Comparison of ENCODE assay signal across 18 mouse cellular contexts in genomic region chr6:75782680-75783079, GRCm38 (mm10).
DNase-seq lines count a peak whose midpoint lies in the region; ATAC-seq and TF ChIP-seq lines count a peak whose summit lies in the region.
"Had no signal": no experiment of that assay in that cellular context is flagged by ENCODE, and none has a peak within 500 bp of the region (broad histone marks: within the 10 kb centered on the region; RNA-seq: fewer than 3 reads in every experiment).

No protein-coding gene starts in this region.

- H3K27me3 ChIP-seq in heart, embryonic 10.5 days (ENCODE audit: insufficient read depth, poor library complexity, severe bottlenecking): no peaks in the 10 kb centered on the region
- no peaks in the 10 kb centered on the region for H3K27me3 ChIP-seq in hindbrain, embryonic 10.5 days (ENCODE audit: insufficient read depth, poor library complexity, severe bottlenecking)
- H3K27me3 ChIP-seq in hindbrain, postnatal 0 days (ENCODE audit: insufficient read depth, low read length): no peaks in the 10 kb centered on the region
- no peaks in the 10 kb centered on the region for H3K27me3 ChIP-seq in midbrain, embryonic 12.5 days
- no peaks in the 10 kb centered on the region for H3K27me3 ChIP-seq in midbrain, postnatal 0 days (ENCODE audit: insufficient read depth, low read length)
- H3K27me3 ChIP-seq in limb, embryonic 13.5 days: no peaks in the 10 kb centered on the region

- TF ChIP-seq CTCF in hindbrain, postnatal 0 days (IDR thresholded peaks at IDR 0.05; ENCODE audit: low read depth): no peak
- no peak for TF ChIP-seq CTCF in midbrain, postnatal 0 days (IDR thresholded peaks at IDR 0.05)

- DNase-seq in heart, embryonic 10.5 days (ENCODE audit: low spot score): no peak
- no peak for DNase-seq in heart, adult 8-10 months (ENCODE audit: low spot score)
- DNase-seq in hindbrain, embryonic 10.5 days (ENCODE audit: low spot score): no peak
- DNase-seq in hindbrain, postnatal 0 days (ENCODE audit: low spot score): no peak
- no peak for DNase-seq in midbrain, postnatal 0 days (ENCODE audit: low spot score)
- DNase-seq in embryo, embryonic 10.5 days (ENCODE audit: low spot score): no peak
- DNase-seq: adrenal gland, postnatal 25 days; B cell, adult 2 months; cerebellum, adult 18-20 months; gastrocnemius, postnatal 25 days; kidney, adult 2 months; lung, adult 2 months; lung, postnatal 36 days; right cerebral cortex, postnatal 25 days; thymus, postnatal 14 days had no signal

- no peak overlapping the region for H3K4me2 ChIP-seq in hindbrain, postnatal 0 days (ENCODE audit: low read depth, low read length)
- H3K4me2 ChIP-seq in midbrain, embryonic 12.5 days (replicated peaks): no peak overlapping the region
- no peak overlapping the region for H3K4me2 ChIP-seq in midbrain, postnatal 0 days (ENCODE audit: low read depth, low read length, poor library complexity, severe bottlenecking)
- H3K4me2 ChIP-seq in limb, embryonic 13.5 days (replicated peaks): peak overlapping the region; percentile 39
- H3K4me2 ChIP-seq: liver, embryonic 11.5 days had no signal

- no peak overlapping the region for H3K9ac ChIP-seq in hindbrain, postnatal 0 days (replicated peaks; ENCODE audit: low read length)
- H3K9ac ChIP-seq in midbrain, embryonic 12.5 days (replicated peaks): no peak overlapping the region
- H3K9ac ChIP-seq in midbrain, postnatal 0 days (replicated peaks; ENCODE audit: low read length, poor library complexity, severe bottlenecking): no peak overlapping the region
- no peak overlapping the region for H3K9ac ChIP-seq in limb, embryonic 13.5 days

- H3K4me1 ChIP-seq in heart, embryonic 10.5 days: no peaks in the 10 kb centered on the region
- no peaks in the 10 kb centered on the region for H3K4me1 ChIP-seq in hindbrain, embryonic 10.5 days (replicated peaks)
- H3K4me1 ChIP-seq in hindbrain, postnatal 0 days (ENCODE audit: insufficient read depth, low read length): no peaks in the 10 kb centered on the region
- H3K4me1 ChIP-seq in midbrain, embryonic 12.5 days: no peaks in the 10 kb centered on the region
- H3K4me1 ChIP-seq in midbrain, postnatal 0 days (ENCODE audit: insufficient read depth, low read length): no peaks in the 10 kb centered on the region
- no peaks in the 10 kb centered on the region for H3K4me1 ChIP-seq in limb, embryonic 13.5 days

- H3K27ac ChIP-seq in heart, embryonic 10.5 days: no peak overlapping the region
- H3K27ac ChIP-seq in hindbrain, embryonic 10.5 days: no peak overlapping the region
- H3K27ac ChIP-seq in hindbrain, postnatal 0 days: no peak overlapping the region
- no peak overlapping the region for H3K27ac ChIP-seq in midbrain, embryonic 12.5 days (replicated peaks)
- H3K27ac ChIP-seq in midbrain, postnatal 0 days (ENCODE audit: low read depth, low read length): no peak overlapping the region
- H3K27ac ChIP-seq in limb, embryonic 13.5 days: no peak overlapping the region

- H3K9me3 ChIP-seq in heart, embryonic 10.5 days: no peaks in the 10 kb centered on the region
- no peaks in the 10 kb centered on the region for H3K9me3 ChIP-seq in hindbrain, embryonic 10.5 days
- H3K9me3 ChIP-seq in hindbrain, postnatal 0 days (ENCODE audit: low read length): no peaks in the 10 kb centered on the region
- H3K9me3 ChIP-seq in midbrain, embryonic 12.5 days: no peaks in the 10 kb centered on the region
- no peaks in the 10 kb centered on the region for H3K9me3 ChIP-seq in midbrain, postnatal 0 days (ENCODE audit: low read length)
- H3K9me3 ChIP-seq in limb, embryonic 13.5 days: no peaks in the 10 kb centered on the region

- H3K36me3 ChIP-seq in heart, embryonic 10.5 days: no peaks in the 10 kb centered on the region
- no peaks in the 10 kb centered on the region for H3K36me3 ChIP-seq in hindbrain, embryonic 10.5 days
- no peaks in the 10 kb centered on the region for H3K36me3 ChIP-seq in hindbrain, postnatal 0 days (ENCODE audit: insufficient read depth, low read length)
- H3K36me3 ChIP-seq in midbrain, embryonic 12.5 days: no peaks in the 10 kb centered on the region
- H3K36me3 ChIP-seq in midbrain, postnatal 0 days (ENCODE audit: insufficient read depth, low read length): no peaks in the 10 kb centered on the region
- H3K36me3 ChIP-seq in limb, embryonic 13.5 days: no peaks in the 10 kb centered on the region

- WGBS in heart, embryonic 10.5 days: 46% methylated on average over 20 of the region's 20 CpGs
- 57% methylated on average over 20 of the region's 20 CpGs for WGBS in hindbrain, embryonic 10.5 days
- 58% methylated on average over 20 of the region's 20 CpGs for WGBS in hindbrain, postnatal 0 days
- 60% methylated on average over 20 of the region's 20 CpGs for WGBS in midbrain, embryonic 12.5 days
- 64% methylated on average over 20 of the region's 20 CpGs for WGBS in midbrain, postnatal 0 days
- 61% methylated on average over 20 of the region's 20 CpGs for WGBS in limb, embryonic 13.5 days

- peak overlapping the region; percentile 33; the same call in 1 of the 2 replicates for H3K4me3 ChIP-seq in heart, embryonic 10.5 days
- peak overlapping the region; percentile 18; the same call in 1 of the 2 replicates for H3K4me3 ChIP-seq in hindbrain, embryonic 10.5 days
- no peak overlapping the region for H3K4me3 ChIP-seq in hindbrain, postnatal 0 days (ENCODE audit: low read length)
- H3K4me3 ChIP-seq in midbrain, embryonic 12.5 days: no peak overlapping the region
- no peak overlapping the region for H3K4me3 ChIP-seq in midbrain, postnatal 0 days (ENCODE audit: low read depth, low read length)
- H3K4me3 ChIP-seq in limb, embryonic 13.5 days: no peak overlapping the region

- no peak for ATAC-seq in hindbrain, postnatal 0 days
- ATAC-seq in midbrain, embryonic 12.5 days (ENCODE audit: low FRiP score, low read depth): 0 out of 2 replicates have a peak, but pooled peaks have one; percentile 41
- ATAC-seq in midbrain, postnatal 0 days (ENCODE audit: low FRiP score): no peak
- no peak for ATAC-seq in limb, embryonic 13.5 days (ENCODE audit: low FRiP score, low read depth)

Comparison
In these comparisons a context has a peak if more than half of its experiments do, and no peak if none do; other contexts are left out.
1. H3K4me3 ChIP-seq: peak in heart, embryonic 10.5 days (single experiment) and hindbrain, embryonic 10.5 days (single experiment); none in hindbrain, postnatal 0 days (single experiment), midbrain, embryonic 12.5 days (single experiment), midbrain, postnatal 0 days (single experiment) and limb, embryonic 13.5 days (single experiment).